Mouse (Mus musculus): ENCODE measurements around the gene Btg2. TPM values are rescaled to one million over a fixed set of nuclear protein-coding genes. Genes with fewer than 3 reads are reported as not detected.

The Btg2 gene
- polyA plus RNA-seq, 1 experiment from 2014 or later = 26.3 TPM

DNA sequence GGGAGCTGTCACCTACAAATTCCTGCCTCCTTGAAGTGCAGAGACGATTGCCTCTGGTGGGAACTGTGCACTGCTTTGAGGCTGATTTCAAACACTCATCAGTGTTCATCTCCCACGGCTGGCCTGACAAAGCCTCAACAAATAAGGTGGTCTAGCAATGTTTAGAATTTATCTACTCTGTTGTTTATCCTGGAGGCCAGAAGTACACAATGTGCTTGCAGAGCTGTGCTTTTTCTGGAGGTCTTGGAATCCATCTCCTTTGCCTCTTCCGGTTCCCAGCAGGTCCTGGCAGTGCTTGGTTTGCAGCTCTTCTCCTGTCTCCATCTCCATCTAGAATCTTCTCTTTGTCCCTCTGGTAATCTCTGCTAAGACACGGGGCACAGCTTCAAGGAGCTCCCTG lies 22.6 kb downstream of the Btg2 start:
- no peak overlapping the region for H3K4me2 ChIP-seq (replicated peaks)
- WGBS = 81% methylated on average over 4 of the region's 4 CpGs
- no peaks in the 10 kb centered on the region for H3K27me3 ChIP-seq (ENCODE audit: control insufficient read depth, insufficient read depth, low read length)
- H3K9me3 ChIP-seq (ENCODE audit: control insufficient read depth, low read length) = no peaks in the 10 kb centered on the region
- DNase-seq (ENCODE audit: low spot score) (no peak), ATAC-seq (ENCODE audit: low FRiP score) (no peak)
- no peak overlapping the region for H3K4me3 ChIP-seq (replicated peaks; ENCODE audit: low read length)
- no peak overlapping the region for H3K9ac ChIP-seq
- H3K4me1 ChIP-seq (replicated peaks; ENCODE audit: control insufficient read depth, insufficient read depth, low read length) = peaks cover 15% of the 10 kb centered on the region
- no peaks in the 10 kb centered on the region for H3K36me3 ChIP-seq (replicated peaks; ENCODE audit: control insufficient read depth, insufficient read depth)
- H3K27ac ChIP-seq = no peak overlapping the region

DNA sequence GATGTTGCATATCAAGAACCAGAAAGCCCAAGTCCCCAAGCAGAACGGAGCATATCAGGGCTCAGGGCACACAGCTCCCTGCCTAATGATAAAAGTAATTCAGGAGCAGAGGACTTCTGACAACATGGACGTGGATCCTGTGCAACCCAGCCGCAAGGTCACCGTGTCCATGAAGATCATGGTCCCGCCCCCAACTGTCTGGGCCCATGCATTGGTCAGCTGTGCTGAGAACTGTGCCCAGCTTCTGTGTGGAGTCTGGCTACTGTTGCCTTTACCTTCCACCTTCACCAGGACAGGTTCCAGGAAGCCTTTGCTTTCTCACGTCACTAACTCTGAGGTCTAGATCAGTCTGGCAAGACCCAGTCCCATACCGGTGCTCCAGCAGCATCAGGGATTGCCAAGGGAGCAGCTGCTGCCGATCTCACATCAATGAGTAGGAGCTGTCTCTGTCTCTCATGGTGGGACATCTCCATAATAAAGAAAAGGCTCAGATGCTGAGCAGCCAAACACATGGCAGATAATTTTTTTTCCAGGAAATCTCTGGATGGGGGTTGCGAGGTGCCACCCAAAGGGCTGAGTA lies 23.2 kb downstream of the Btg2 start:
- no peak overlapping the region for H3K9ac ChIP-seq
- no peak overlapping the region for H3K27ac ChIP-seq
- H3K9me3 ChIP-seq (ENCODE audit: control insufficient read depth, low read length) = no peaks in the 10 kb centered on the region
- H3K36me3 ChIP-seq (replicated peaks; ENCODE audit: control insufficient read depth, insufficient read depth) = no peaks in the 10 kb centered on the region
- WGBS = 77% methylated on average over 9 of the region's 9 CpGs
- no peaks in the 10 kb centered on the region for H3K27me3 ChIP-seq (ENCODE audit: control insufficient read depth, insufficient read depth, low read length)
- H3K4me3 ChIP-seq (replicated peaks; ENCODE audit: low read length) = no peak overlapping the region
- H3K4me1 ChIP-seq (replicated peaks; ENCODE audit: control insufficient read depth, insufficient read depth, low read length) = peaks cover 11% of the 10 kb centered on the region
- ATAC-seq (ENCODE audit: low FRiP score) (no peak), DNase-seq (ENCODE audit: low spot score) (no peak)
- H3K4me2 ChIP-seq (replicated peaks) = no peak overlapping the region

DNA sequence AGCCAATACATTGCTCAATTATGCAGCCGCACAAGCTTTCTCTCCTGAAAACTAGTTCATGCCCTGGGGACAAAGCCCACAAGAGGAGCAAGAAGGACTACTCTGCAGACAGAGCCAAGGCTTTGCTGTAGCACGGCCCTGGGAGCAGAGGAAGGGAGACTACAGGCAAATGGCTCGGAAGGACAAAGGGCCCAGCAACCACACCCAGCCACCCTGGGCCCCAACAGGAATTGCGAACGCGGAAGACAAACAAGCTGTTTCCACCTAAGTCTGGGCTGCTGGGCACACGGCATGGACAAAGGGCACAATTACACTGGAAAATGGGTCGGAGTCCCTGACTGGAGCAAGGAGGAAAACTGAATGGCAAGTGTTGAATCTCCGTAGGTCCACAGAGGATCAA lies 23.9 kb downstream of the Btg2 start:
- no peak for ATAC-seq (ENCODE audit: low FRiP score)
- no peak for DNase-seq (ENCODE audit: low spot score)
- 77% methylated on average over 9 of the region's 9 CpGs for whole genome bisulfite sequencing

DNA sequence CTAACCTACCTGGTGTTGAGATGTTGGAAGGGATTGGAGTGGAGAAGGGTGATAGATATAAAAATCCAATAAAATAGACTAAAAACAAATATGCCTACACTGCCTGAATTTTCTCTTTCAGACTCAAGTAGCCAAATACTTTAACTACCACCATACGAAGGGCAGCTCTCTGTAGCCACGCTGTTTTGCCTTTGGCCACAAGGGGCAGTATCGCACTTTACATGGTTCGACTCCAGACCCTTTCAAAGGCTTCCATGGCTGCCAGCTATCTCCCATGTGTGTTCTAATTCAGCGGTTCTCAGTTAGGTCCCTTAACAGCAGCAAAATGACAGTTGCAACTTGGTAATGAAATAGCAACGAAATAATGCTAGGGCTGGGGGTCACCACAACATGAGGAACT lies 25.7 kb downstream of the Btg2 start:
- 6% methylated on average over 6 of the region's 6 CpGs for WGBS
- DNase-seq (ENCODE audit: low spot score) (peak; percentile 84), ATAC-seq (ENCODE audit: low FRiP score) (no peak)
- Histone ChIP-seq H3K4me1 (replicated peaks; ENCODE audit: control insufficient read depth, insufficient read depth, low read length) (no peaks in the 10 kb centered on the region), H3K27me3 (ENCODE audit: control insufficient read depth, insufficient read depth, low read length) (no peaks in the 10 kb centered on the region), H3K4me3 (replicated peaks; ENCODE audit: low read length) (no peak overlapping the region), H3K9ac (no peak overlapping the region), H3K27ac (no peak overlapping the region), H3K9me3 (ENCODE audit: control insufficient read depth, low read length) (no peaks in the 10 kb centered on the region), H3K36me3 (replicated peaks; ENCODE audit: control insufficient read depth, insufficient read depth) (no peaks in the 10 kb centered on the region), H3K4me2 (replicated peaks) (no peak overlapping the region)

More for the DNA sequence above, 23.9 kb downstream of the Btg2 start:
- Histone ChIP-seq H3K4me1 (replicated peaks; ENCODE audit: control insufficient read depth, insufficient read depth, low read length) (peaks cover 5% of the 10 kb centered on the region), H3K9ac (no peak overlapping the region), H3K4me3 (replicated peaks; ENCODE audit: low read length) (no peak overlapping the region), H3K36me3 (replicated peaks; ENCODE audit: control insufficient read depth, insufficient read depth) (no peaks in the 10 kb centered on the region), H3K9me3 (ENCODE audit: control insufficient read depth, low read length) (no peaks in the 10 kb centered on the region), H3K4me2 (replicated peaks) (no peak overlapping the region), H3K27me3 (ENCODE audit: control insufficient read depth, insufficient read depth, low read length) (no peaks in the 10 kb centered on the region), H3K27ac (no peak overlapping the region)

DNA sequence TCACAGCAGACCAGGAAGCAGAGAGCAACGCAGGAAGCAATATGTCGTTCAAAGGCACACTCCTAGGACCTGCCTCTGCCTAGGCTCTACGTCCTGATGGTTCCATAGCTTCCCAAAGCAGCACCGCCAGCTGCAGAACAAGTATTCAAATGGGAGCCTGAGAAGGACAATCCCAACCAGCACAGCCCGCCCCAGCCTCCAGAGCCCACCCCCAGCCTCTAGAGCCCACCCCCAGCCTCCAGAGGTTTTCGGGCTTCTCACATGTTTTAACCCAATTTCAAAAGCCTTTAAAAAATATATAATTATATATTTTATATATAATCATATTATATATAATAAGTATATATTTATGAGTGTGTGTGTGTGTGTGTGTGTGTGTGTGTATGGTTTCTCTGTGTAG lies 29.4 kb downstream of the Btg2 start:
- peaks cover 3% of the 10 kb centered on the region; the same call in 1 of the 2 replicates for H3K4me1 ChIP-seq (replicated peaks; ENCODE audit: control insufficient read depth, insufficient read depth, low read length)
- H3K4me3 ChIP-seq (replicated peaks; ENCODE audit: low read length) = no peak overlapping the region
- no peak overlapping the region for H3K9ac ChIP-seq
- no peak overlapping the region for H3K4me2 ChIP-seq (replicated peaks)
- DNase-seq (ENCODE audit: low spot score) (no peak), ATAC-seq (ENCODE audit: low FRiP score) (no peak)
- H3K27me3 ChIP-seq (ENCODE audit: control insufficient read depth, insufficient read depth, low read length) = no peaks in the 10 kb centered on the region
- no peaks in the 10 kb centered on the region for H3K36me3 ChIP-seq (replicated peaks; ENCODE audit: control insufficient read depth, insufficient read depth)
- H3K27ac ChIP-seq = no peak overlapping the region
- no peaks in the 10 kb centered on the region for H3K9me3 ChIP-seq (ENCODE audit: control insufficient read depth, low read length)
- WGBS = 79% methylated on average over 6 of the region's 6 CpGs

DNA sequence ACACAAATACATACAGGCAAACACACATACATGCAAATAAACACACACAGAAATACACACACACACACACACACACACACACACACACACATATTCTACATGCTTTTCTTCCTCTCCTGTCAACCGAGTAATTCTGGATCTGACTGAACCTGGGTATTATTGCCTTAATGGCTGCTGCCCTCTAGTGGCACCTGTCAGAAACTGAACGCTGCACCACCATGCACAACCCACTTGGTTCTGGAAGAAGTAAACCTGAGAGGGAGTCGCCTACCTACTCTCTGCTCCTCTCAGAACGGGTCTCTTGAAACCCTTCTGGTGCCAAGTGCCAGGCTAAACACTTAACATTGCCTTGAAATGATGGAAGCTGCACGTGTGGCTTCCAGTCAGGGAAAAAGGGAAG lies 30.2 kb downstream of the Btg2 start:
- Histone ChIP-seq H3K4me2 (replicated peaks) (no peak overlapping the region), H3K36me3 (replicated peaks; ENCODE audit: control insufficient read depth, insufficient read depth) (no peaks in the 10 kb centered on the region), H3K27me3 (ENCODE audit: control insufficient read depth, insufficient read depth, low read length) (no peaks in the 10 kb centered on the region), H3K4me3 (replicated peaks; ENCODE audit: low read length) (no peak overlapping the region), H3K4me1 (replicated peaks; ENCODE audit: control insufficient read depth, insufficient read depth, low read length) (peaks cover 3% of the 10 kb centered on the region; the same call in 1 of the 2 replicates), H3K9me3 (ENCODE audit: control insufficient read depth, low read length) (no peaks in the 10 kb centered on the region), H3K9ac (no peak overlapping the region), H3K27ac (no peak overlapping the region)
- DNase-seq (ENCODE audit: low spot score) (peak; percentile 90), ATAC-seq (ENCODE audit: low FRiP score) (0 out of 2 replicates have a peak, but pooled peaks have one; percentile 57)
- WGBS = 2% methylated on average over 5 of the region's 5 CpGs

DNA sequence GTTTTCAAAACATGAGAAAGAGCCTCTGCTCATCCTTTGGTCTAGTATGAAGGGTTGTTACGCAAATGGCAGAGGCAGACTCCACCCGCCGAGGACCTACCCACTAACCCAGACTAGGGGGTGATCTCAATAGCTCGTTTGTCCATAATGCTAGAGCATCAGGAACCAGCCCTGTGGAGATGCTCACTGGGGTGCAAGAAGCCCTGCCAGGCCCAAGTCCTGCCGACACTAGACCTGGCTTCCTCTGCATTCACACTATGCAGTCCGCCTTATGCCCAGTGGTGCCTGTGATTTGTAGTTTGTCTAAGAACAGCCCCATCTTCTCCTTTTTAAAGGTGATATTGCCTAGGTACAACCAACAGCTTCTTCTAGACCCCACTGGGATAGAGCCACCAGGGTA lies 31.5 kb downstream of the Btg2 start:
- ATAC-seq (ENCODE audit: low FRiP score) = no peak
- no peak overlapping the region for H3K4me2 ChIP-seq (replicated peaks)
- H3K27ac ChIP-seq = no peak overlapping the region
- H3K9me3 ChIP-seq (ENCODE audit: control insufficient read depth, low read length) = no peaks in the 10 kb centered on the region
- H3K4me3 ChIP-seq (replicated peaks; ENCODE audit: low read length) = no peak overlapping the region
- no peak overlapping the region for H3K9ac ChIP-seq
- no peaks in the 10 kb centered on the region for H3K36me3 ChIP-seq (replicated peaks; ENCODE audit: control insufficient read depth, insufficient read depth)
- no peak for DNase-seq (ENCODE audit: low spot score)
- WGBS = 82% methylated on average over 6 of the region's 6 CpGs
- peaks cover 8% of the 10 kb centered on the region for H3K4me1 ChIP-seq (replicated peaks; ENCODE audit: control insufficient read depth, insufficient read depth, low read length)
- no peaks in the 10 kb centered on the region for H3K27me3 ChIP-seq (ENCODE audit: control insufficient read depth, insufficient read depth, low read length)

DNA sequence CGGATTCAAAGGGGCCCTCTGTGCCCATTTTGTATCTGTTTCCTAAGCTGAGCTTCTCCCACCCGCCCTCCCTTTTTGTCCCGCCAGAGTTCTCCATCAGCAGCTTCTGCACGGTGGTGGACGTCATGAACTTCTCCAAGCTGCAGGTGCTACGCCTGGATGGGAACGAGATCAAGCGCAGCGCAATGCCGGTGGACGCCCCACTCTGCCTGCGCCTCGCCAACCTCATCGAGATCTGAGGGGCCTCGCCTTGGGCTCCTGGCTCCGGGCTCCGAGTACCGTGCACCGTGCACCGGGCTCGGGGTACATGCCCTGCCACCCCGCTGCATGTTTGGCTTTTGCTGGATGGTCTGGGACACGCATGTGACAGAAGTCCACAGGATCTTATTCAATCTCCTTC lies 32.5 kb downstream of the Btg2 start:
- Histone ChIP-seq H3K4me1 (replicated peaks; ENCODE audit: control insufficient read depth, insufficient read depth, low read length) (peaks cover 10% of the 10 kb centered on the region), H3K27ac (no peak overlapping the region), H3K9ac (peak overlapping the region; percentile 50; the same call in 1 of the 2 replicates), H3K4me3 (replicated peaks; ENCODE audit: low read length) (peak overlapping the region; percentile 19), H3K9me3 (ENCODE audit: control insufficient read depth, low read length) (no peaks in the 10 kb centered on the region), H3K27me3 (ENCODE audit: control insufficient read depth, insufficient read depth, low read length) (no peaks in the 10 kb centered on the region), H3K4me2 (replicated peaks) (peak overlapping the region; percentile 51), H3K36me3 (replicated peaks; ENCODE audit: control insufficient read depth, insufficient read depth) (no peaks in the 10 kb centered on the region)
- 26% methylated on average over 23 of the region's 23 CpGs for WGBS
- DNase-seq (ENCODE audit: low spot score) (no peak), ATAC-seq (ENCODE audit: low FRiP score) (peak; percentile 42; the same call in 1 of the 2 replicates)

DNA sequence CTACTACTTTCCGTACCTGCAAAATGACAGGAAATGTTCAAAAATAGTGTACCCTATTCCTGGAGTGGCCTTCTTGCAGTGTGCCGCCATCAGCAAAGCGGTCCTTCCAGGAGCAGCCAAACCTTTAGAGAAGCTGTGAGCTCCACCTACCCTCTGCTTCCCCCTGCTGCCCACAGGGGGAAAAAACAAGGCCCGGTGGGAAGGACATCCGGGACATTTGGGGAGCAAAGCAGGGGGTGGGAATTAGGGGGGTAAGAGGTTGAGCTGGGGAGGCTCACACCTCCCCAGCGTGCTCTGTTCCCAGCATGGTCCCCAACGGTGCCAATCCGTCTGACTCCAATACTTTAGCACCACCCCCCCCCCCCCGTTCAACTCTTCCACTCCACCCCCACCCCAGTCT lies 32.9 kb downstream of the Btg2 start:
- H3K27ac ChIP-seq = no peak overlapping the region
- WGBS = 14% methylated on average over 5 of the region's 9 CpGs
- peak overlapping the region; percentile 19 for H3K4me3 ChIP-seq (replicated peaks; ENCODE audit: low read length)
- ATAC-seq (ENCODE audit: low FRiP score) (peak; percentile 61), DNase-seq (ENCODE audit: low spot score) (peak; percentile 85)
- peak overlapping the region; percentile 51 for H3K4me2 ChIP-seq (replicated peaks)
- no peaks in the 10 kb centered on the region for H3K9me3 ChIP-seq (ENCODE audit: control insufficient read depth, low read length)
- no peaks in the 10 kb centered on the region for H3K27me3 ChIP-seq (ENCODE audit: control insufficient read depth, insufficient read depth, low read length)
- H3K36me3 ChIP-seq (replicated peaks; ENCODE audit: control insufficient read depth, insufficient read depth) = no peaks in the 10 kb centered on the region
- H3K4me1 ChIP-seq (replicated peaks; ENCODE audit: control insufficient read depth, insufficient read depth, low read length) = peaks cover 10% of the 10 kb centered on the region
- peak overlapping the region; percentile 50; the same call in 1 of the 2 replicates for H3K9ac ChIP-seq

DNA sequence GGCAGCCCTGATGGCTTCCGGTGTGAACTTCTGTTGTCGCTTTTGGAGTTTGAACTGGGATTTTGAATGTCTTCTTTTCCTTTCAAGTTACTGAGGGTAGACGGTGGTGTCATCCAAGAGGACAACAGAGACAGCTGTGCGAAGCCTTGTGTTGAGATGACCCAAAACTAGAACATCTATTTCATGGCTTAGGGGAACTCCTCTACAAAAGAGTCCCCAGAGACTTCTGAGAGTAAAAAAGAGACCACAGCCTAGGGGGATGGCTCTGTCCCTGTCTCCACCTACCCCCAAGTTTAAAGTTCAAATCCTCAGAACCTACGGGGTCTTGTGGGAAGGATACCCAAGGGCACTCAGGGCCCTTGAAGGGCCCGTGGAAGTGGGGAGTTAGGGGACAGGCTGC lies 34.1 kb downstream of the Btg2 start:
- peaks cover 10% of the 10 kb centered on the region for H3K4me1 ChIP-seq (replicated peaks; ENCODE audit: control insufficient read depth, insufficient read depth, low read length)
- H3K9ac ChIP-seq = no peak overlapping the region
- DNase-seq (ENCODE audit: low spot score) (no peak), ATAC-seq (ENCODE audit: low FRiP score) (no peak)
- H3K4me3 ChIP-seq (replicated peaks; ENCODE audit: low read length) = no peak overlapping the region
- 91% methylated on average over 6 of the region's 6 CpGs for WGBS
- no peaks in the 10 kb centered on the region for H3K9me3 ChIP-seq (ENCODE audit: control insufficient read depth, low read length)
- no peaks in the 10 kb centered on the region for H3K27me3 ChIP-seq (ENCODE audit: control insufficient read depth, insufficient read depth, low read length)
- H3K27ac ChIP-seq = no peak overlapping the region
- no peaks in the 10 kb centered on the region for H3K36me3 ChIP-seq (replicated peaks; ENCODE audit: control insufficient read depth, insufficient read depth)
- H3K4me2 ChIP-seq (replicated peaks) = no peak overlapping the region

Data from hindbrain, embryonic 14.5 days (tissue).